Mouse (Mus musculus): ENCODE measurements around the gene Cabcoco1.
A peak's percentile ranks its signal among the peaks of the same experiment; 100 is the strongest.

Gene Cabcoco1

DNA sequence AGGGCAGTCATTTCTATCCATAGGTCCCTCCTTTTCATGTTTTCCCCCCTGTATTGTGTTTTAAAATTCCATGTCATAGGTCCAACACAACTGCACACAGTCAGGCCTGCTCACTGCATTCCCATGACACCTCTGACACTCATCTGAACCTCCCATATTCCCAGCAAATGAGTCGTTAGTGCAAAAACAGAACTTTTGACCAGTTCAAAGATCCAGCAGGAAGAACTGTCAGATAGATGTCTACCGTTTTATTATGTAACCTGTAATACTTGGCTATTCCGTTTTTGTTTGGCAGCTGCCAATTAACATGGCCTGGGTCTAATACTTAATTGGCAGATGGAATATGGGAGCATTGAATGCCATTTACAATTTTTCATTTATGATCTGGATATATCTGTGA lies 34.0 kb downstream of the Cabcoco1 start:
- no peak for DNase-seq (ENCODE audit: low read depth)

DNA sequence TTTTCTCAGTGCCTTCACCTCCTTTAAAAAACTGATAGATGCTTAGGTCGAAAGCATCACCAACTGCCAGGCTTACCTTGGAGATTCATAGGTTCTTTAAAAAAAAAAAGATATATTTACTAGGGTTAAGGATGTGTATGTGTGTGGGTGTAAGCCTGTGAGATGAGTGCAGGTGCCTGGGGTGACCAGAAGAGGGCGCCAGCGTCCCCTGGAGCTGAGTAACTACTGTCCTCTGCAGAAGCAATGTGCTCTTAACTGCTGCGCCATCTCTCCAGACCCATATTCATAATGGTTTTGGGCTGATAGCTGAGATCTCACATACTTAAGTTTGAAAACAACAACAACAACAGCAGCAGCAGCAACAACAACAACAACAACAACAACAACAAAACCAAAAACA lies 35.5 kb downstream of the Cabcoco1 start:
- peak; percentile 27 for DNase-seq (ENCODE audit: low read depth)

DNA sequence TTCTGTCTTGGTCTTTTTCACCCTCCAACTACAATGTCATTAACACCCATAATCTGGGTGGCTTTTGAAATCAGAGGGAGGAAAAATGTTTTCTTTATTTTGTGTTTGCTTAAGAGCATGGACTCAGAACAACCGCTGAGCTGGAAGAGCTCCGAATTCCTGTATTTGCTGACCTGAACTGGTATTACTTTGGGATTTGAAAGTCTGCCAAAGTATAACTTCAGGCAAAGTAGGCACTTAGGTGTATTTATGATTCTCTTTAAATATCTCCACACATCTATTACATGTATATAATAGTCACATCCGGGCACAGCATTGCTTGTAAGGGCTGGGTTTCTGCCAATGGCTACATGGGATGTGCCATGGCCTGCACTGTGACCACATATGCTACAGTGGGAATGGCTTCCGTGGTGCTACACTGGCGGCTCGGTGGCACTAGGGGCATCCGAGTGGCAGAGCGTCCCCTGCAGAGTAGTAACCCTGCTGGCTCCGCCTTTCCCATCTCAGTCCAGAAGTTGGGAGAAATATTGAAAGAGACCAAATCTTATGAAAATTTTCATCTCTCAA lies 37.0 kb downstream of the Cabcoco1 start:
- no peak for DNase-seq (ENCODE audit: low read depth)

DNA sequence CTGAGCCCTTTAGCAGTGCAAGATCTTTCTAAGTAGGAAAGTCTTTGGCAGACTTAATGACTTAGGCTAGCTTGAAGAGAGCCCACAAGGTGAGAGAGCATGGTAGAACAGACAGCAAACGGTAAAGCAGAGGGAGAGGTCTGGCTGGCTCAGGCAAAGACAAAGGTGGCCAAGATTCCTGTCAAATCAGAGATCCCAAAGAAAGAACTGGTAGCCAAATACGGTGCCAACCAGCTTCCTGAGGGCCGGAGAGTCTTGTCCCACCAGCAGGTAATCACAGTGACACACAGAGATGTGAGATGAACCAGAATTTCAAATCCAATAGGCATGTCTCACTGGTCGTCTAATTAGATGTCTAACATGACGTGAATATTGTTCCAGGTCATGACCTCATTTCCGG lies 40.6 kb downstream of the Cabcoco1 start:
- no peak for DNase-seq (ENCODE audit: low read depth)

DNA sequence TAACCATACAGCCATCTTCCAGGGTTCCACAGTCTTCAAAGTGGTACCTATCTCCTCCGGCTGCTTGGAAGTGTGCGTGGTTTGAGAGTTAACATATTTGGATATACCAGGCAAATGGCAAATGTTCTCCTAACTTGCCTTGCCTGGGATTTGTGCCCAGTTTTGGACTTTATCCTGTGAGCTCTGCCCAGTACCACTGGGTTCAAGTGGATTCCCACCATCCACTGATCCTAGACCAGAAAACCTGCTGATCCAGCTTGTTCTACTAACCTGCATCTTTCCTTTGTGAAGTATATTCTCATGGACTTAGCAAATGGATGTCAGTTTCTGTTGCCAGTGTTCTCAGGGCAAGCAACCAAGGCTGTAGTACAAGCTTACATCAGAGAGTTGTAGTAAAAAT lies 46.5 kb downstream of the Cabcoco1 start:
- no peak for DNase-seq (ENCODE audit: low read depth)

DNA sequence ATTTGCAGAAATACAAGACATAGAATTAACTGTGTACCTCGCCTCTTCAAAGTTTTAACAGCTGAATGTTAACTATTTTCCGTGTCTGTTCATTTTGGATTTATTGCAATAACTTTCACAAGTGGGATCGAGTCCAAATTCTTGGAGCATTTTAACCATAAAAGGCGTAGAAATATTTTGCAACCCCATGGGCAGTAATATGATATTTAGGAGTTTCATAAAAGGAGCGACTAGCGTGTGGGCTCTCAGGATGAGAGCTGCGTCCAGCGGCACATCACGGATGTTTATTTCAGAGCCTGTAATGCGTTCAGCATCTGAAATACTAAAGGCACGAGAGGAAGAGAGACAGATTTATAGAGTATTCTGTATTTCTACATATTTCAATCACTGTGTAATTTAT lies 50.1 kb downstream of the Cabcoco1 start:
- peak; percentile 91 for DNase-seq (ENCODE audit: low read depth)

DNA sequence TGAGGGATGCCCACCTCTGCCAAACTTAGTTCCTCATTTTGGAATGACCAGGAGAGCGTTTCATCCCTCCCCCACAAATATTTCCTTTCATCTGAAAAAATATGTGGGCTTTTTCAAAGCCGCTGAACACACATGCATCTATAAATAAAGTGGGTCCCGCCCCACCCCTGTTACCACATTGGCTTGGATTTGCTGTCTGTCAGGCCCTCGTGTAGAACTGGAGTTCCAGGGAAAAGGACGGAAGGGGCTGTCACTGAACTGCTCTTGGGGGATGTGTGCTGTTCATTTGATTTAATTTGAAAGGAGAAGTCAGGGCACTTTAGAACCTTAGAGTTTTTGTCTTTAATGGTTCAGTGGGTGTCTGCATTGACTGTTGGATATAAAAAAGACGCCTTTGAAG lies 50.9 kb downstream of the Cabcoco1 start:
- DNase-seq (ENCODE audit: low read depth) = no peak

DNA sequence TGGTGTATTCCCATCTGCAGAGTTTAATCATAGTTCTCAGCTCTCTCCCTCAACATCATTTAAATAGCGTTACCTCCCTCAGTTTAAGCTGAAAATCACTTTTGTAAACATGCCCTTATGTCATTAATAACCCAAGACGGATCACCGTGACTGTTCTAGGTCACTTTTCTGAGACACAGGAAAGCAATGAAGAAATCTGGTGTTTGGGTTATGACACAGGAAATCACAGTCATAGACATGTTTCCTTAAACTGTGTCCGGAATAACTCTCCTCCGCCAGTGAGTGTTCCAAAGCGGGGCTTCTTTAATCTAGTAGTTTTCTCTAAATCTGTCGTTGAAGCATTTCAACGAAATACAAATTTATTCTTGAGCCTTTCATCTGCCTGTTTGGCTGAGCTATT lies 68.9 kb downstream of the Cabcoco1 start:
- DNase-seq (ENCODE audit: low read depth) = no peak

DNA sequence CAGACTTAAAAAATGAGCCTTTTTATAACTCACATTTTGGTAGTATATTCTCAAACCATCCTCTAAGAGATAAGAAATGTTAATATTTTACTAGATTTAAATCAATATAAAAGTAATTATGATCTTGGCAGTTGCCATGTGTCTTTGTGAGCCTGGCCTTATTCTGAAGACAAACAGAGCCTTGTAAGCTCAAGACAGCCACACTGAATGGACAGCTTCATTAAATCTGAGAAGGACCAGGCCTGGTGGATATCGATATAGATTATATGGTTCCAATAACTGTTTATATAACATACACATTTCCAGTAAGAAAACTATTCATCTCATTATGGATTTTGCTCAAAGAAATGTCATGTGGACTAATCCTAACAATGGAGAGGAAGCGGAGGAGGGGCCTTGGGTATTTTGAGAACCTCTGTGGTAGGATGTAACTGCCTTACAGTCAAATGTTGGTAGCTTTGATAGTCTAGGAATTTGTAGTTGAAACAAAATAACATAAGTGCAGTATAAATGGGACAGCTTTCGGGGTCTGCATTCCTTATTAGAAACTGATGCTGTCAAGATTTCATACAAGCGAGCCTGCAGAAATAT lies 75.9 kb downstream of the Cabcoco1 start:
- DNase-seq (ENCODE audit: low read depth) = no peak

DNA sequence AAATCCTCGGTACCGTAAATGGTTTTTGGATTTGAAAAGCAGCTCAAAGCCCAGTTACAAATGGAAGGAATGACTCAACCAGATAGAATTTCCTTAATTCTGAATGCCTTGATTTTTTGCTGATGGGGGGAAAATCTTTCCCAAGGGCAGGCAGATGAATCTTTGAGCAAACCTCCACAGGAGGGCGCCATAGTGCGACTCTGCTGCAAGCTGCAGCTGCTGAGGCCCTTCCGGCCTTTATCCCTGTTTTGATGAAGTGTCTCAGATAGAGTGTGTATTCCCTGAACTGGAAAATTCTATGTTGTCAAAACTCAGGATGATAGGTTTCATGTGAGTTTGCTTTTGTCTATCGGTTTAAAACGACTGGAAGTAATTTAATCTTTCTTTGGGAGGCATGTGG lies 76.8 kb downstream of the Cabcoco1 start:
- peak; percentile 96 for DNase-seq (ENCODE audit: low read depth)

DNA sequence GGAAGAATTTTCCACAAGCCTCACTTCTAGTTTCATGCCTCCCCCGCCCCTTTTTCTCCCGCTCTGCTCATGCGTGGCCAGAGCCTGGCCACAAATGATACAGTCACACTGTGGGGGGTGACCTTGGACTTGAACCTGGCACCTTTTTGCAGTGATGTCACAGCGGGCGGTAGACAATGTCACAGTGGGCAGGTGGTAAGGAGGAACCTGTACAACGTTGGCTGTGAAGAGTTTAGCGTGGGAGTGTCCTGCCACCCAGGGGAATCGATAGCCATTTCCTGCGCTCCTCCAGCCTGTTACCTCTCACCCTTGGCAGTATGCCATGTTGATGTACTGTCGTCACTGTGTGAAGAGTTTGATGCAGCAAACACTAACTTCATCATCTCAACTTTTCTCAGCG lies 81.9 kb downstream of the Cabcoco1 start:
- DNase-seq (ENCODE audit: low read depth) = no peak

DNA sequence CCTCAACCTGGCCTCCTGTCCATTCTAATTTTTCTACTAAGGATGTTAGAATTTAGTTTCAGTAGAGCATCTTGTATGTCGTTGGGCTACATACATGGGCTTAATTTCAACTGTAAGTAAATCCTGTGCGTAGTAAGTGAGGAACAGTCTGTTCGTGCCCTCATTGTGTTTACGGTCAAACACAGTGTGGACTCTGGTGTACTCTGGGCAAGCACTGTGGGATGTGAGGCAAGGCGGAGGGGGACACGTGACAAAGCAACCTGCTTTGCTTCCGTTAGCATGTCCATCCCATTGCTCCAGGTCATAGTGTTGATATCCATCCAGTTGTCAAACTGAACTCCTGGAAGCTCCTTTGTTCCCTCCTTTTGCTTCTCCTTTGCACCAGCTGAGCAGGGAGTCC lies 84.7 kb downstream of the Cabcoco1 start:
- DNase-seq (ENCODE audit: low read depth) = no peak

DNA sequence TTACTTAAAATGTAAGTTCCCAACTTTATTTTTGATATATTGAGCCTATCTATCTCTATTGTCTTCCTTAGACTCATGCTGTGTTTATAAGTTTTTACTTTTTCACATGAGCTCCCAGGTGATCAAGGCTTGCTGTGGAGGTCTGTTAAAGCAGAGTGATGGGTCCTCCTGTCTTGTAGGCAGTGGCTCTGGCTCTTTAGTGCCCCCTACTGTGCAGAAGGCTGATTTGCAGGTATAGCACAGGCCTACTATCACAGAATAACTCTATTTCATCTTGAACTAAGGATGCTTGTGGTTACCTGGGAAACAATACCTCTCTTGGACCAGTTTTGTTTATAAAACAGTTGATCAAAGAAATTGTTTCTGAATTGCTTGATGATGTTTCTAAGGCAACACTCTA lies 87.2 kb downstream of the Cabcoco1 start:
- DNase-seq (ENCODE audit: low read depth) = peak; percentile 19

DNA sequence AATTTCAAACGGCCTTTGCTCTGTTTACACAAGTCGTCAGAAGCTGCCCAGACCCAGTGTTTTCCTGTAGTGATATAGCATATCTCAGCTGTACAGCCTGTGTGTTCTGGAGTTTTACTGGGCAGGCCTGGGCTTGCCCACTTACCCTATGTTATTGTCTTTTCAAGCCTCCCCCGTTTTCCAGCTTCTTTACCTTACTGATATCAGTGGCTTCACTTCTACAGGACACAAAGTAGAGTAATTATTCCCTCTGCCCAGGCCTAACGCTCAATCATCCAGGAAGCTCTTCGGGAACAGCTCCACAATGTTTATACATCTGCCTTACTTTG lies 94.9 kb downstream of the Cabcoco1 start:
- DNase-seq (ENCODE audit: low read depth) = peak; percentile 69

DNA sequence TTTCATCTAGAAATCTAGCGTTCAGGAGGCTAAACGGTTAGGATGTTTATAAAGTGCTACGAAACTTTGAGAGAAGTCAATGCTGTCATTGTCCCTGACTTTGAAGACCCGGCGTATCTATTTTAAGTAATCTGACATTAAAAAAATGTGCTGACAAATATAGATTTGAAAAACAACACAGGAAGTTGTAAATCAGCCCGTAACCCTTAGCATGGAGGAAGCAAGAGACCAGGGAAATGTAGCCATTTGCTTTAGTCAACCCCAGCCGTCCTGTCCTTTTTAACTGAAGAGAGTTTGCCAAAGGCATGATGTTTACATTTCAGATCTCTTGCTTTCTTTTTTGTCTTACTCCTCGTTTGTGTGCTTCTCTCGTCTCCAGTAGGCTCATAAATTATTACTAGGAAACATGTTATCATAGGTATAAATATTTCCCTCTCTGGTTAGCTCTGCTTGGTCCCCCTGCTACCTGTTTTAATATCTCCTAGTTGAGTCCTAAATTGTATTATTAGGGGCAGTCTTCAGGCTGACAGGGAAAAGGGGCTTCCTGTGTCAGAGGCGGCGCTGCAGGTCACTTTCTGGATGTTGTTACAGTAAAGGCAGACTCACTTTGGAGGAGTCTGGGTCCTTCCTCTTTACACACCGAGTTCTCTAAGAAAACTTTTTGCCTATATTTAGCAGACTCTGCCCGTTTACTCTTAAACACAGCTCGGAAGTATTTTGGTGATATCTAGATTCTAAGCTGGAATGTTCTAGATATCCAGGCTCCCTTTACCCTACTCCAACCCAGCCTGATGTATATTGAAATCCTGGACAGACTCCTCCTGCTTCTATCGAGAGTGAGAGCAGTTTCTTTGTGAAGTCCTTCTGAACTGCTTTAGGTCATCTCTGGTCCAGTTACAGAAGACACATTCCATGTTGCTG lies 95.6 kb downstream of the Cabcoco1 start:
- DNase-seq (ENCODE audit: low read depth) = no peak

DNA sequence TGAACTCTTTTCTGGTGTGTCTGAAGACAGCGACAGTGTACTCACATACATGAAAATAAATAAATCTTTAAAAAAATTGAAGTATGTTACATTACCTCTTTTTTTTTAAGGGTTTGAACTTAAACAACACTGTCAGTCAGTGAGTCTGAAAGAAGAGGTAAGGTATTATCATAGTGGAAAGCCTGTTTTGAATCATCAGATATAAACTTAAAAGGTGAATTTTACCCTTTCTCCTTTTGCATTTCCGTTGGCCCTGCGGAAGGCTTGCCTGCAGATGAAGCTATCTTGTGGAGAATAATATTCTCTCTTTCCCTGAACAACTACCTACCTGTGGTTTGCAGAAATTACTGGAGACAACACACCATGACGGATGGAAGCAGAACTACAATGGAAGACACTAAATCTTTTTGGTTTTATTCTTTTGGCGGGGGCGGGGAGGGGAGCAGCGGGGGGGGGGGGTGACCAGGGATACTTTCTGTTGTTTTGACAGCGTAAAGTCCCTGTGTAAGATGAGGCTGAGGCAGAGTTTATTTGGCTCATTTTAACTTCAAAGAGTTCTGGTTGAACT lies 96.4 kb downstream of the Cabcoco1 start:
- no peak for DNase-seq (ENCODE audit: low read depth)

DNA sequence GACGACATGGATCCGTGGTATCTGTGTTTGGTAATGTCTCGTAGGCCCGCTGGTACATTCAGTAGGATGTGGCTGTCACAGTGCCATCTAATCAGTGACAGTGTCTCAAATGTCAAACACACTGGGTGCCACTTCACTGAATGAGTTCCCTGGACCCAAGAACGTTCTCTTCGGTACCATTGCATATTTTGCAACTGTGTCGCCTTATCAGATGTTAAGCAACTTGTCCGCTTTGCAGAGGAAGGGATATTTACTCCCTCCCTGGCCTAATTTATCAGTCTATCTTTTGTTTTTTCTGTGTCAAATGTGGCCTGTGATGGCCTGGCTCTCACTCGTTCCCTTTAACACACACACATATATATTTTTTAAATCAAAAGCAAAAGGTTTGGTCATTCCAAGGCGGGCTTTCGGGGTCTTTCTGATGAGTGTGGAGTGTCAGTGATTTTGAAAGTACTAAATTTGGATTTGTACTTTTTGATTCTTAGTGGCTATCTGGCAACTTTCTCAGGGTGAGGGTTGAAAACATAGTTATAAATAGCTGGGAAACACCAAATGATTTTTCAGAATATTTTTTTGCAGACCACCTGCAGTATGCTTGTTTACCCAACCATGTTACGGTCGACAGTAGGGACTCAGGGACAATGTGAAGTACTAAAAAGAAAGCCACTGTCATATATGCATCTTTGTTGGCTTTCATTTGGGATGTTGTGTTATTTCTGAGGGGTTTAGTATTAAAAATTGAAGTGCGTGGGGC lies 97.2 kb downstream of the Cabcoco1 start:
- DNase-seq (ENCODE audit: low read depth) = no peak

DNA sequence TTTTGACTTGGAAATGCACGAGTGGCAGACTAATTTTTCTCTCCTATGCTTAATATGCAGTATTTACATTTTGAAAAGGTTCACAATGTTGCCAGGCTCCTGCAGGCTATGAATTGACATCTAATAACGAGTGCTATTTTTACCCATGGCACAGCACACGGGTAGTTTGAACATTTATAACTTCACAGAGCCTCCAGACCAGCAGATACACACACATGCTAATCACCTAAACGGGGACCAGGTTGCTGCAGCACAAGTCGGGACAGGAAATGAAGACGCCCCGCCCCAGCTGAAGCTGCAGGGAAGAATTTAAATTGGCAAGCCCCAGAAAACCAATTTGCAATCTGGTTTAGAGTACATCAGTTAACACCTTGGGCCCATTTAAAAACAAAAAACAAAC lies 98.6 kb downstream of the Cabcoco1 start:
- no peak for DNase-seq (ENCODE audit: low read depth)

DNA sequence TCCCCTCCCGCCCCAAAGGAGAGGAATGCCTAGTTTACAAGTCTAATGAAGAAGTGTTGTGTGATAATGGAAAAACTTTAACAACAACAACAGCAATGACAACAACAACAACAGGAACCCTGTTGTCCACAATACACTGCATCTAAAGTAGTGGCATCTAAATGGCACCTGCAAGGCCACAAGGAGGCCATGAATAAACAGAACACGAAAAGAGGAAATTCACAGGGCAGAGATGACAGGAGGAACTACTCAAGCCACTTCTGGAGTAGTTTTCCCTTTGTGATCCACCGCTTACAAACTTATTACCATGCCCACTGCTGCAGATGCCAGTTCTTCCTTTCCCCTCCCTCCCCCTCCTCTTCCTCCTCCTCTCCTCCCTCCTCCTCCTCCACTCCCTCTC lies 99.0 kb downstream of the Cabcoco1 start:
- DNase-seq (ENCODE audit: low read depth) = no peak

DNA sequence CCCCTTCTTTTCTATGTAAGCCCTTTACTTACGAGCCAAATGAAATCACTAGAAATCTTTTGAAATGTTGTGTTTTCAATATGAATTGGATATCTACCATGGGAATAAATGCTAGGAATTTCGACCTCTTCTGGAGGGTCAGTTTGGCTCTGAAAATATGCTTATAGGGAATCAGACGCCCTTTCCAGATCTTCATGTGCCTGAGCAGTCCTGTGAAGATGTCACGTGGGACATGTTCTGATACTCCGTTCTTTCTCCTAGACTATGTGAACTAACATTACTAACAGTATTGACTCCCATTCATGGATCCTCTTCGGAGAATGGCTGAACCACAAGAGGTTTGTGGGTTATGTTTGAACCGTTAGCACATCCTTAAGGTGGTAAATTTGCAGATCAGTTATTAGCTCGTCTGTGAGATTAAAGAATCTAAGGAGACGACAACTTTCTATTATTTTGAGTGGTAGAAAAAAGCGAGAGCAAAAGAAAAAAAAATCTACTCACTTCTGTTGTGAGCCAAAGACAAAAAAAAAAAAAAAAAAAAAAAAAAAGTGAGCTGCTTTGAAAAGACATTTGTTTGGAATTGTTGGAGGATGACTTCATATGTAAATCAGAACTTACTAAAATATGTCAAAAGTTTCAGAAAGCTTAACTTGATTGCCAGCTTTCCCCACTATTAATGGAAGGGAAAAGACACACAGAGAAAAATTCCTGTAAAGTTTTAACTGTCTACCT lies 99.6 kb downstream of the Cabcoco1 start:
- no peak for DNase-seq (ENCODE audit: low read depth)

DNA sequence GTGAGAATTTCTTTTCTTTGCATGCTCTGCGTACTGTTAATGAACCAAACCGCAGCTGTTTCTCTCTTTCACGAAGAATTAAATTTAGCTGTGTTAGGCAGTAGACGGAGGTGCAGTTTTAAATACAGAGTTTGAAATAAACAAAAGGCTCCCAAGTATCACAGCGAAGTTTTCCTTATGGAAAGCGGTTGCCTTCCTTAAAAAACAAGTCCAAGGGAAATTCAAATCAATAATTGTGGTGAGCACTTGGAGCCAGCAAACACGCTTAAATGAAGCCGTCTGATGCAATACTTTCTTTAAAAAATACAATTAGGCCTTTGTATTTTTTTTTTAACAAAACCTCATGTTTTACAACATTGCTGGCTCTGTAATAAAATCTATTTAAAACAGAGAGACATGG lies 101.2 kb downstream of the Cabcoco1 start:
- DNase-seq (ENCODE audit: low read depth) = peak; percentile 35

DNA sequence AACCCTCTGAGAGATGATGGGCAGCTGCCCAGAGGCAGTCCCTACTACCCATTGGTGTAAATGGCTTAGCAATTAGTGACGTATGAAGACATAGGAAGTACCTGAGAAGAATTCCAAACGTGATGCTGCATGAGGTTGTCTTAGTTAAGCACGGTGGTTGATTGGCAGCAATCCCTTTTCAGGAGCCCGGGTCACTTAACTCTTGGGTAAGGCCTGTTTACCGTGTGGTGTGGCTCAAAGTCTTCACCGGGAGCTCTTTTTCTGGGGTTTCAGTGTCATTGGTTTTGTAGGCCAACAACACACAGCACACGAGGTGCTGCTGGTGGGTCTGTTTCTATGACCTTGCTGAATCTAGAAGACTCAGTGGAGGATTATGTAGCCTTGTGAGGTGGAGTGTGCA lies 105.9 kb downstream of the Cabcoco1 start:
- DNase-seq (ENCODE audit: low read depth) = no peak

Data from NIH3T3 (cell line).